Mouse (Mus musculus) CD4-positive, CD25-positive, alpha-beta regulatory T cell, adult 2 months (primary cell): ENCODE measurements around the gene Mafg.

Experiments used
- DNase-seq: peaks from one replicate; pipeline ENCODE4 v3.0.0-alpha.2; 2012; ENCODE audit warnings: low read depth, low spot score

Mafg gene

GRCm38 (mm10) chr11:120623961-120624679, 9.3 kb downstream of the Mafg start:
- peak; percentile 85 for DNase-seq

GRCm38 (mm10) chr11:120622805-120623204, 10.6 kb downstream of the Mafg start:
- DNase-seq = no peak

- DNase-seq = no peak
Measured at GRCm38 (mm10) chr11:120620195-120620594, 13.2 kb downstream of the Mafg start.

- no peak for DNase-seq
Measured at GRCm38 (mm10) chr11:120618619-120619535, 14.5 kb downstream of the Mafg start.

- DNase-seq = peak; percentile 95
Measured at GRCm38 (mm10) chr11:120617519-120618112, 15.8 kb downstream of the Mafg start, which contains the start of gene Pcyt2. Gene Pcyt2 (minus strand): TSS chr11:120617936.

- DNase-seq = no peak
Measured at GRCm38 (mm10) chr11:120616617-120617294, 16.6 kb downstream of the Mafg start.

GRCm38 (mm10) chr11:120615606-120616203, 17.7 kb downstream of the Mafg start:
- DNase-seq = no peak

- no peak for DNase-seq
Measured at GRCm38 (mm10) chr11:120615167-120615566, 18.2 kb downstream of the Mafg start.

GRCm38 (mm10) chr11:120613976-120614375, 19.4 kb downstream of the Mafg start:
- DNase-seq = no peak

- DNase-seq = no peak
Measured at GRCm38 (mm10) chr11:120613481-120613972, 19.9 kb downstream of the Mafg start.

GRCm38 (mm10) chr11:120612763-120613162, 20.6 kb downstream of the Mafg start:
- DNase-seq = peak; percentile 87

GRCm38 (mm10) chr11:120610477-120611046, 22.8 kb downstream of the Mafg start:
- no peak for DNase-seq

GRCm38 (mm10) chr11:120609250-120609649, 24.1 kb downstream of the Mafg start:
- DNase-seq = no peak

GRCm38 (mm10) chr11:120608241-120609034, 25.0 kb downstream of the Mafg start, which contains the start of gene Npb:
Gene Npb (plus strand): TSS chr11:120608477.
- no peak for DNase-seq

- no peak for DNase-seq
Measured at GRCm38 (mm10) chr11:120606764-120607163, 26.6 kb downstream of the Mafg start.

GRCm38 (mm10) chr11:120605667-120606066, 27.7 kb downstream of the Mafg start:
- no peak for DNase-seq

GRCm38 (mm10) chr11:120603545-120603944, 29.9 kb downstream of the Mafg start:
- DNase-seq = no peak

- DNase-seq = peak; percentile 68
Measured at GRCm38 (mm10) chr11:120600716-120601115, 32.7 kb downstream of the Mafg start.

GRCm38 (mm10) chr11:120598990-120599549, 34.3 kb downstream of the Mafg start:
- no peak for DNase-seq
